Mouse (Mus musculus) myocyte (in vitro differentiated cells): Measurements from ENCODE around the gene Ano3. TPM values are rescaled to one million over a fixed set of nuclear protein-coding genes. Genes with fewer than 3 reads are reported as not detected.

Experiments used
- H3K27me3 ChIP-seq: one replicate; pipeline ENCODE4 v1.6.1; 2011; ENCODE audit not compliant: control insufficient read depth, insufficient read depth, insufficient read length
- H3K36me3 ChIP-seq: one replicate; pipeline ENCODE4 v1.6.1; 2011; ENCODE audit not compliant: control insufficient read depth, insufficient read depth
- H3K4me2 ChIP-seq: one replicate; pipeline ENCODE4 v1.6.1; 2011; ENCODE audit warnings: low read depth, control low read depth
- H3K4me3 ChIP-seq: one replicate; pipeline ENCODE4 v1.5.1; 2011; ENCODE audit warnings: mild to moderate bottlenecking, control low read depth, moderate library complexity
- H3K79me2 ChIP-seq: one replicate; pipeline ENCODE4 v1.6.1; 2011; ENCODE audit not compliant: control insufficient read depth, insufficient read depth
- H3ac ChIP-seq: one replicate; pipeline ENCODE4 v1.6.1; 2011; ENCODE audit not compliant: control insufficient read depth, insufficient read length
- CEBPB ChIP-seq: IDR thresholded peaks from 2 replicates; pipeline ENCODE4 v1.6.1; 2011; ENCODE audit warnings: mild to moderate bottlenecking, moderate library complexity; ENCODE audit not compliant: poor library complexity, insufficient read depth, severe bottlenecking
- E2F4 ChIP-seq: IDR thresholded peaks from one replicate; pipeline ENCODE4 v1.6.1; 2011; ENCODE audit warnings: mild to moderate bottlenecking, control low read depth, moderate library complexity; ENCODE audit not compliant: insufficient read depth
- MAX ChIP-seq: IDR thresholded peaks from one replicate; pipeline ENCODE4 v1.6.1; 2011; ENCODE audit warnings: low read depth, mild to moderate bottlenecking, control low read depth
- MYOD1 ChIP-seq, 3 experiments: IDR thresholded peaks; one replicate each; pipeline ENCODE4 v1.6.1; 2011; ENCODE audit warnings: control low read depth in 2 of 3, low read depth in 2 of 3, mild to moderate bottlenecking in 2 of 3, moderate library complexity in 1 of 3; ENCODE audit not compliant: insufficient read length in 2 of 3, control insufficient read depth in 1 of 3
- MYOG ChIP-seq, 3 experiments: IDR thresholded peaks; one replicate each; pipeline ENCODE4 v1.6.1; 2011; ENCODE audit warnings: control low read depth in 2 of 3, low read depth in 2 of 3, mild to moderate bottlenecking in 2 of 3; ENCODE audit not compliant: insufficient read length in 2 of 3, control insufficient read depth in 1 of 3, insufficient read depth in 1 of 3
- POLR2A ChIP-seq: IDR thresholded peaks from one replicate; pipeline ENCODE4 v1.6.1; 2011; ENCODE audit warnings: low read depth, mild to moderate bottlenecking, control low read depth, moderate library complexity; ENCODE audit not compliant: insufficient read length
- POLR2AphosphoS2 ChIP-seq: IDR thresholded peaks from one replicate; pipeline ENCODE4 v1.6.1; 2011; ENCODE audit warnings: low read depth, control low read depth; ENCODE audit not compliant: insufficient read length
- REST ChIP-seq: IDR thresholded peaks from one replicate; pipeline ENCODE4 v1.6.1; 2011; ENCODE audit warnings: mild to moderate bottlenecking, control low read depth, moderate library complexity; ENCODE audit not compliant: insufficient read depth, insufficient read length
- SRF ChIP-seq: IDR thresholded peaks from one replicate; pipeline ENCODE4 v1.6.1; 2011; ENCODE audit warnings: low read depth; ENCODE audit not compliant: control insufficient read depth, insufficient read length
- TCF12 ChIP-seq: IDR thresholded peaks from one replicate; pipeline ENCODE4 v1.6.1; 2011; ENCODE audit warnings: mild to moderate bottlenecking, control low read depth; ENCODE audit not compliant: poor library complexity, insufficient read depth, severe bottlenecking
- TCF3 ChIP-seq: IDR thresholded peaks from one replicate; pipeline ENCODE4 v1.6.1; 2011; ENCODE audit warnings: low read depth, control low read depth; ENCODE audit not compliant: insufficient read length
- USF1 ChIP-seq: IDR thresholded peaks from one replicate; pipeline ENCODE4 v1.6.1; 2011; ENCODE audit warnings: low read depth, mild to moderate bottlenecking, control low read depth, moderate library complexity
- polyA plus RNA-seq: library from polyadenylated mRNA; unstranded; fragments of >200 nt; fragmentation: generic; extraction: Trizol; gene quantifications from one replicate; pipeline ENCODE4 v1.2.1, GENCODE M21; 2012; ENCODE audit warnings: missing spikeins

Ano3 gene
- polyA plus RNA-seq, 1 experiment = 0.05 TPM

GRCm38 (mm10) chr2:110787396-110787795 is 163.3 kb downstream of the Ano3 start:
- Histone ChIP-seq H3K79me2 (no peaks in the 10 kb centered on the region), H3K27me3 (no peaks in the 10 kb centered on the region), H3K36me3 (no peaks in the 10 kb centered on the region), H3ac (no peak overlapping the region), H3K4me2 (no peak overlapping the region), H3K4me3 (no peak overlapping the region)
- TF ChIP-seq MYOG (IDR thresholded peaks at IDR 0.05; ENCODE audit: control insufficient read depth in 1 of 3, insufficient read depth in 1 of 3, insufficient read length in 2 of 3, low read depth in 2 of 3) = no peak
- no peak for TF ChIP-seq USF1
- TF ChIP-seq MYOD1 (IDR thresholded peaks at IDR 0.05; ENCODE audit: control insufficient read depth in 1 of 3, insufficient read length in 2 of 3, low read depth in 2 of 3) = no peak
- no peak for TF ChIP-seq E2F4
- TF ChIP-seq MAX = no peak
- no peak for TF ChIP-seq TCF12
- TF ChIP-seq TCF3 = no peak
- no peak for TF ChIP-seq REST
- TF ChIP-seq POLR2AphosphoS2 = no peak
- no peak for TF ChIP-seq SRF
- TF ChIP-seq CEBPB = no peak
- no peak for TF ChIP-seq POLR2A

- Histone ChIP-seq H3K79me2 (no peaks in the 10 kb centered on the region), H3K4me2 (no peak overlapping the region), H3K4me3 (no peak overlapping the region), H3ac (no peak overlapping the region), H3K36me3 (no peaks in the 10 kb centered on the region), H3K27me3 (no peaks in the 10 kb centered on the region)
- no peak for TF ChIP-seq CEBPB
- TF ChIP-seq POLR2AphosphoS2 = no peak
- TF ChIP-seq USF1 = no peak
- TF ChIP-seq E2F4 = no peak
- no peak for TF ChIP-seq MYOD1 (IDR thresholded peaks at IDR 0.05; ENCODE audit: control insufficient read depth in 1 of 3, insufficient read length in 2 of 3, low read depth in 2 of 3)
- no peak for TF ChIP-seq REST
- no peak for TF ChIP-seq POLR2A
- no peak for TF ChIP-seq MAX
- TF ChIP-seq TCF12 = no peak
- no peak for TF ChIP-seq MYOG (IDR thresholded peaks at IDR 0.05; ENCODE audit: control insufficient read depth in 1 of 3, insufficient read depth in 1 of 3, insufficient read length in 2 of 3, low read depth in 2 of 3)
- no peak for TF ChIP-seq SRF
- no peak for TF ChIP-seq TCF3
Measured at GRCm38 (mm10) chr2:110759434-110759833, 191.3 kb downstream of the Ano3 start.

GRCm38 (mm10) chr2:110757556-110757955 is 193.2 kb downstream of the Ano3 start:
- H3K4me2 ChIP-seq = no peak overlapping the region
- no peak overlapping the region for H3ac ChIP-seq
- no peaks in the 10 kb centered on the region for H3K27me3 ChIP-seq
- TF ChIP-seq MYOG (IDR thresholded peaks at IDR 0.05; ENCODE audit: control insufficient read depth in 1 of 3, insufficient read depth in 1 of 3, insufficient read length in 2 of 3, low read depth in 2 of 3) (no peak), REST (no peak), POLR2AphosphoS2 (no peak), MAX (no peak), TCF3 (no peak), TCF12 (no peak), USF1 (no peak), SRF (no peak), CEBPB (no peak), MYOD1 (IDR thresholded peaks at IDR 0.05; ENCODE audit: control insufficient read depth in 1 of 3, insufficient read length in 2 of 3, low read depth in 2 of 3) (no peak), POLR2A (no peak), E2F4 (no peak)
- H3K4me3 ChIP-seq = no peak overlapping the region
- no peaks in the 10 kb centered on the region for H3K79me2 ChIP-seq
- no peaks in the 10 kb centered on the region for H3K36me3 ChIP-seq

GRCm38 (mm10) chr2:110740493-110740892 is 210.2 kb downstream of the Ano3 start:
- Histone ChIP-seq H3K4me2 (no peak overlapping the region), H3K36me3 (no peaks in the 10 kb centered on the region), H3ac (no peak overlapping the region), H3K4me3 (no peak overlapping the region), H3K27me3 (no peaks in the 10 kb centered on the region), H3K79me2 (no peaks in the 10 kb centered on the region)
- TF ChIP-seq SRF = no peak
- TF ChIP-seq MAX = no peak
- no peak for TF ChIP-seq REST
- no peak for TF ChIP-seq USF1
- TF ChIP-seq MYOD1 (IDR thresholded peaks at IDR 0.05; ENCODE audit: control insufficient read depth in 1 of 3, insufficient read length in 2 of 3, low read depth in 2 of 3) = no peak
- no peak for TF ChIP-seq MYOG (IDR thresholded peaks at IDR 0.05; ENCODE audit: control insufficient read depth in 1 of 3, insufficient read depth in 1 of 3, insufficient read length in 2 of 3, low read depth in 2 of 3)
- no peak for TF ChIP-seq POLR2AphosphoS2
- no peak for TF ChIP-seq TCF12
- TF ChIP-seq POLR2A = no peak
- no peak for TF ChIP-seq CEBPB
- TF ChIP-seq E2F4 = no peak
- no peak for TF ChIP-seq TCF3
